Mouse (Mus musculus) erythroblast, embryonic 14.5 days (primary cell): ENCODE results near the gene Gm9736.

Source experiments
- GATA1 ChIP-seq: IDR thresholded peaks from 2 replicates; pipeline ENCODE4 v1.6.1; 2012; ENCODE audit warnings: low read length, inconsistent platforms, mixed read lengths
- TAL1 ChIP-seq: IDR thresholded peaks from 3 replicates; pipeline ENCODE4 v1.6.1; 2012; ENCODE audit warnings: low read length, inconsistent platforms, mixed read lengths

GRCm38 (mm10) chr10:77735928-77736327 lies 15.2 kb downstream of the Gm9736 start:
- TF ChIP-seq TAL1 = no peak
- TF ChIP-seq GATA1 = no peak
